Comparison of ENCODE assay signal across 8 mouse cellular contexts in the genomic region with DNA sequence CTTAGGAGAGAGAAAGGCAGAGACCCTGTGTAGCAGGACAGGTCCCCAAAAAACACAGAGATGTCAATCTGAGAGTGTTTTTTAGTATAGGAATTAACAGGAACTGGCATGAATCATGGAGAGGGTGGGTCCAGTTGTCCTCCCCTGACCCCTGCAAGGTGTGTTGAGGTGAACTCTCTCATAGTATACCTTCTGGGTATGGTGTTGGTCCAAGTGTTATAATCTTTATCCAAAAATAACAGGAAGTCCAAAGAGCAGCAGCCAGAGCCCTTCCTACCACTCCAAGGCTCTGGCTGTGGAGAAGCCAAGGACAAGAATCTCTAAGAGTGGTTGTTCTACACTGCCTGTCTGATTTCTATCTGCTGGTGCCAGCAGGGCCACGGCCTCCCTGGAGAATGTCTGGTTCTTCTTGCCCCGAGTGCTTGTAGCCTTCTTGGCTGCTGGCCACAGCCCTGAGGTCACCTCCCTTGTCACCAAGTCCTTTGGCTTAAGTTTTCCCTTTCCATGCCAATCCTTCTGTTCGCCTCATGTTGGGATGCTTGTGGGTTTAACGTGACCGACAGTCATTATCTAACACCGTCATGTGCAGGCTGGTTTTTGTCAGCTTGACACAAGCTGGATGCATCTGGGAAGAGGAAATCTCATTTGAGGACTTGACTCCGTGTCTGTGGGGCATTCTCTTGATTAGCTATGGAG. TPM values are rescaled to one million over a fixed set of nuclear protein-coding genes. Genes with fewer than 3 reads are reported as not detected.
DNase-seq lines count a peak whose midpoint lies in the region; ATAC-seq and TF ChIP-seq lines count a peak whose summit lies in the region.

No protein-coding gene starts in this region.

- no peaks in the 10 kb centered on the region for H3K27me3 ChIP-seq in hindbrain, embryonic 16.5 days (replicated peaks; ENCODE audit: control insufficient read depth, insufficient read depth, low read length)
- H3K27me3 ChIP-seq in hindbrain, embryonic 13.5 days = no peaks in the 10 kb centered on the region
- H3K27me3 ChIP-seq in heart, adult 2 months (ENCODE audit: control insufficient read depth, insufficient read depth, low read length) = no peaks in the 10 kb centered on the region; the same call in 1 of the 2 replicates
- no peaks in the 10 kb centered on the region for H3K27me3 ChIP-seq in forebrain, embryonic 14.5 days (replicated peaks; ENCODE audit: control insufficient read depth, insufficient read depth, low read length)

- DNase-seq in adrenal gland, postnatal 36 days = peak; percentile 81 to 83
- DNase-seq in heart, adult 2 months = peak; percentile 65 to 83
- DNase-seq in lung, adult 2 months = peak; percentile 46
- DNase-seq in forebrain, embryonic 14.5 days (ENCODE audit: low spot score) = no peak
- no peak for DNase-seq in retina, postnatal 1 day

- H3K4me1 ChIP-seq in hindbrain, embryonic 16.5 days (ENCODE audit: control insufficient read depth, insufficient read depth, low read depth, low read length) = peaks cover 6% of the 10 kb centered on the region; the same call in 1 of the 2 replicates
- H3K4me1 ChIP-seq in hindbrain, embryonic 13.5 days (replicated peaks) = peaks cover 11% of the 10 kb centered on the region
- peaks cover 2% of the 10 kb centered on the region for H3K4me1 ChIP-seq in heart, adult 2 months (ENCODE audit: control insufficient read depth, insufficient read depth, low read length)
- no peaks in the 10 kb centered on the region for H3K4me1 ChIP-seq in lung, adult 2 months (ENCODE audit: control insufficient read depth, insufficient read depth, low read length)
- peaks cover 3% of the 10 kb centered on the region; the same call in 1 of the 2 replicates for H3K4me1 ChIP-seq in forebrain, embryonic 14.5 days (ENCODE audit: control insufficient read depth, insufficient read depth, low read length)

- WGBS in hindbrain, embryonic 16.5 days = 50% methylated on average over 7 of the region's 7 CpGs
- WGBS in hindbrain, embryonic 13.5 days = 72% methylated on average over 7 of the region's 7 CpGs
- WGBS in heart, adult 2 months = 14% methylated on average over 7 of the region's 7 CpGs
- 37% methylated on average over 7 of the region's 7 CpGs for WGBS in lung, adult 2 months
- WGBS in forebrain, embryonic 14.5 days = 74% methylated on average over 7 of the region's 7 CpGs

- no peak overlapping the region for H3K4me2 ChIP-seq in hindbrain, embryonic 16.5 days (ENCODE audit: low read length)
- H3K4me2 ChIP-seq in hindbrain, embryonic 13.5 days = no peak overlapping the region
- H3K4me2 ChIP-seq in forebrain, embryonic 14.5 days (ENCODE audit: low read length) = no peak overlapping the region

- H3K79me2 ChIP-seq in heart, adult 2 months (replicated peaks; ENCODE audit: control insufficient read depth, insufficient read depth, low read length) = no peaks in the 10 kb centered on the region

- peak; percentile 24; the same call in 1 of the 2 replicates for ATAC-seq in hindbrain, embryonic 16.5 days
- no peak for ATAC-seq in hindbrain, embryonic 13.5 days (ENCODE audit: low FRiP score)
- no peak for ATAC-seq in megakaryocyte, adult 5-6 weeks (ENCODE audit: poor library complexity, severe bottlenecking)
- no peak for ATAC-seq in forebrain, embryonic 14.5 days

- H3K36me3 ChIP-seq in hindbrain, embryonic 16.5 days (ENCODE audit: control insufficient read depth, insufficient read depth, low read length) = no peaks in the 10 kb centered on the region
- H3K36me3 ChIP-seq in hindbrain, embryonic 13.5 days = no peaks in the 10 kb centered on the region
- 0 out of 2 replicates have a peak, but pooled peaks cover 2% of the 10 kb centered on the region for H3K36me3 ChIP-seq in heart, adult 2 months (ENCODE audit: control insufficient read depth, insufficient read depth, low read length)
- no peaks in the 10 kb centered on the region for H3K36me3 ChIP-seq in forebrain, embryonic 14.5 days (ENCODE audit: control insufficient read depth, insufficient read depth, low read length)

- intact Hi-C loops in heart, adult 2 months (cut with DNase I) = loop anchor here (2.0 kb wide), 1 partner anchor 60 kb away; no protein-coding TSS in a partner anchor

- no peak for TF ChIP-seq POLR2A in heart, adult 2 months (IDR thresholded peaks at IDR 0.05; ENCODE audit: insufficient read depth, low read depth, low read length)
- no peak for TF ChIP-seq POLR2A in lung, adult 2 months (IDR thresholded peaks at IDR 0.05; ENCODE audit: borderline replicate concordance, extremely low read depth, low read depth, low read length)

- no peak overlapping the region for H3K27ac ChIP-seq in hindbrain, embryonic 16.5 days (ENCODE audit: low read depth, low read length)
- H3K27ac ChIP-seq in hindbrain, embryonic 13.5 days = no peak overlapping the region
- peak overlapping the region; percentile 74 for H3K27ac ChIP-seq in heart, adult 2 months
- no peak overlapping the region for H3K27ac ChIP-seq in forebrain, embryonic 14.5 days (ENCODE audit: low read depth, low read length)

- no peak overlapping the region for H3K4me3 ChIP-seq in hindbrain, embryonic 16.5 days (ENCODE audit: low read length)
- H3K4me3 ChIP-seq in hindbrain, embryonic 13.5 days = no peak overlapping the region
- H3K4me3 ChIP-seq in heart, adult 2 months = no peak overlapping the region
- no peak overlapping the region for H3K4me3 ChIP-seq in lung, adult 2 months (replicated peaks; ENCODE audit: extremely low read depth, low read depth, low read length)
- H3K4me3 ChIP-seq in forebrain, embryonic 14.5 days (ENCODE audit: low read depth, low read length) = no peak overlapping the region

- peak; percentile 97 for TF ChIP-seq EP300 in heart, adult 2 months (IDR thresholded peaks at IDR 0.05; ENCODE audit: insufficient read depth, low read depth, low read length)

- TF ChIP-seq CTCF in heart, adult 2 months (IDR thresholded peaks at IDR 0.05) = no peak
- no peak for TF ChIP-seq CTCF in lung, adult 2 months (IDR thresholded peaks at IDR 0.05; ENCODE audit: insufficient read depth, low read length)

- H3K9ac ChIP-seq in hindbrain, embryonic 16.5 days (ENCODE audit: low read depth, low read length) = no peak overlapping the region
- no peak overlapping the region for H3K9ac ChIP-seq in hindbrain, embryonic 13.5 days
- H3K9ac ChIP-seq in heart, adult 2 months (ENCODE audit: low read depth, low read length) = no peak overlapping the region
- no peak overlapping the region for H3K9ac ChIP-seq in forebrain, embryonic 14.5 days (ENCODE audit: low read length)

- H3K9me3 ChIP-seq in hindbrain, embryonic 16.5 days (ENCODE audit: control insufficient read depth, low read length) = no peaks in the 10 kb centered on the region
- H3K9me3 ChIP-seq in hindbrain, embryonic 13.5 days = no peaks in the 10 kb centered on the region
- H3K9me3 ChIP-seq in forebrain, embryonic 14.5 days (replicated peaks; ENCODE audit: control insufficient read depth, low read length) = no peaks in the 10 kb centered on the region

RNA-seq across cellular contexts. Expression of gene Nfil3, which starts 27.8 kb away (rescaled TPM):
- polyA plus RNA-seq in hindbrain, embryonic 16.5 days (2015; fragmentation: Nextera tagmentation; extraction: Ambion mirVana) = 44.8 and 46.0 TPM in 2 replicates
- polyA plus RNA-seq in hindbrain, embryonic 13.5 days (2015; fragmentation: Nextera tagmentation; extraction: Ambion mirVana) = 52.9 and 55.6 TPM in 2 replicates
- 10 to 100 TPM; 48.9 to 83.1 TPM for total RNA-seq in adrenal gland, postnatal 36 days (2021)
- 10 to 100 TPM; 13.9 to 42.4 TPM for total RNA-seq in heart, adult 2 months (2021)
- polyA plus RNA-seq in heart, adult 2 months (2012; rRNA removed) = 3.4 and 6.7 TPM in 2 replicates
- polyA plus RNA-seq in lung, adult 2 months (2012; rRNA removed) = 2.6 and 4.5 TPM in 2 replicates
- 43.2 and 59.6 TPM in 2 replicates for total RNA-seq in megakaryocyte, adult 5-6 weeks (2015)
- 43.6 and 53.0 TPM in 2 replicates for total RNA-seq in megakaryocyte, adult 5-6 weeks (2017)
- polyA plus RNA-seq in forebrain, embryonic 14.5 days (2014; fragmentation: Nextera tagmentation; extraction: Ambion mirVana) = 38.1 and 53.7 TPM in 2 replicates

Comparison
In these comparisons a context has a peak if more than half of its experiments do, and no peak if none do; other contexts are left out.
1. DNase-seq: peak in adrenal gland, postnatal 36 days (2 of 2), heart, adult 2 months (2 of 2) and lung, adult 2 months (single experiment); none in forebrain, embryonic 14.5 days (single experiment) and retina, postnatal 1 day (single experiment).